Mouse (Mus musculus) hindbrain, embryonic 10.5 days (tissue): ENCODE measurements around the gene March10. TPM values are rescaled to one million over a fixed set of nuclear protein-coding genes. Genes with fewer than 3 reads are reported as not detected.

ENCODE experiments used
- DNase-seq: peaks from one replicate; pipeline ENCODE4 v3.0.0-alpha.2; 2017; ENCODE audit warnings: low spot score
- H3K27ac ChIP-seq: fragments of 300-500 bp; sonication (generic); 2 replicates; pipeline ENCODE4 v1.5.1; 2016; ENCODE audit warnings: mild to moderate bottlenecking, moderate library complexity
- H3K27me3 ChIP-seq: fragments of 300-500 bp; sonication (generic); 2 replicates; pipeline ENCODE4 v1.6.1; 2016; ENCODE audit warnings: mild to moderate bottlenecking; ENCODE audit not compliant: poor library complexity, insufficient read depth, severe bottlenecking
- H3K36me3 ChIP-seq: fragments of 300-500 bp; sonication (generic); 2 replicates; pipeline ENCODE4 v1.6.1; 2016; ENCODE audit warnings: mild to moderate bottlenecking, moderate library complexity
- H3K4me1 ChIP-seq: fragments of 300-500 bp; sonication (generic); replicated peaks from 2 replicates; pipeline ENCODE4 v1.6.1; 2016; ENCODE audit warnings: mild to moderate bottlenecking
- H3K4me3 ChIP-seq: fragments of 300-500 bp; sonication (generic); 2 replicates; pipeline ENCODE4 v1.5.1; 2016; ENCODE audit warnings: mild to moderate bottlenecking, moderate library complexity
- H3K9me3 ChIP-seq: fragments of 300-500 bp; sonication (generic); 2 replicates; pipeline ENCODE4 v1.6.1; 2016; ENCODE audit warnings: mild to moderate bottlenecking, moderate library complexity
- WGBS: fragments of 180-500 bp; shearing (Covaris S2); methylation state at CpG from one replicate; pipeline ENCODE4 v1.1.7; 2016; 5-methylcytosine and 5-hydroxymethylcytosine counted together
- polyA plus RNA-seq: library from polyadenylated mRNA; unstranded; fragments of >200 nt; fragmentation: Nextera tagmentation; extraction: Ambion mirVana; gene quantifications from 2 replicates; pipeline ENCODE4 v1.2.1, GENCODE M21; 2016

March10 gene
- polyA plus RNA-seq, 1 experiment from 2014 or later = 0.41 TPM

GRCm38 (mm10) chr11:105374526-105375175 lies 81.9 kb downstream of the March10 start:
- no peak for DNase-seq
- H3K9me3 ChIP-seq = no peaks in the 10 kb centered on the region
- WGBS = 87% methylated on average over 10 of the region's 10 CpGs
- H3K27ac ChIP-seq = no peak overlapping the region
- H3K4me1 ChIP-seq = peaks cover 6% of the 10 kb centered on the region; the same call in 1 of the 2 replicates
- no peaks in the 10 kb centered on the region for H3K27me3 ChIP-seq
- H3K4me3 ChIP-seq = no peak overlapping the region
- H3K36me3 ChIP-seq = no peaks in the 10 kb centered on the region

- no peaks in the 10 kb centered on the region for H3K27me3 ChIP-seq
- no peak overlapping the region for H3K4me3 ChIP-seq
- H3K9me3 ChIP-seq = no peaks in the 10 kb centered on the region
- H3K27ac ChIP-seq = no peak overlapping the region
- DNase-seq = no peak
- 76% methylated on average over 8 of the region's 8 CpGs for WGBS
- peaks cover 6% of the 10 kb centered on the region; the same call in 1 of the 2 replicates for H3K4me1 ChIP-seq
- H3K36me3 ChIP-seq = no peaks in the 10 kb centered on the region
These were observed 82.7 kb downstream of the March10 start for GRCm38 (mm10) chr11:105373881-105374280.

DNA sequence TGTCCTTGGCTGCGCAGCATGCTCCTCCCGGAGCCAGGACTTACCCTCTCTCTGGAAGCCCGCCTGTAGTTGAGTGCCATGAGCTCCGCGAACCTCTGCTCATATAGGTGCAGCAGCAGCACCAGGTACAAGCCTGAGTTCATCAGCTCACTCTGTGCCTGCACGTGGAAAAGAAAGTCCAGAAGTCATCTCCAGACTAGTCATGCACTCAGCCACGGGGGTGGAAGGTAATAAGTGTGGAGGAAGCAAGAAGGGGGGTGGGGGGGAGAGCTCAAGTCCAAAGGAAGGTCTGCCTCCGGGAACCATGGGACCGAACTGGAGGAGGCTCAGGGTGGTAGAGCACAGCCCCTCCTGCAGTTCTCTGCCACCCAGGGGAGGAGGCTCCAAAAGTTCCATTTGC lies 84.7 kb downstream of the March10 start:
- H3K27ac ChIP-seq = no peak overlapping the region

GRCm38 (mm10) chr11:105369526-105370386 lies 86.8 kb downstream of the March10 start:
- Histone ChIP-seq H3K27me3 (peaks cover 14% of the 10 kb centered on the region), H3K27ac (no peak overlapping the region), H3K36me3 (no peaks in the 10 kb centered on the region), H3K4me3 (no peak overlapping the region), H3K4me1 (peaks cover 23% of the 10 kb centered on the region), H3K9me3 (no peaks in the 10 kb centered on the region)
- no peak for DNase-seq
- WGBS = 89% methylated on average over 13 of the region's 13 CpGs

More for the DNA sequence above, 84.7 kb downstream of the March10 start:
- Histone ChIP-seq H3K27me3 (no peaks in the 10 kb centered on the region; the same call in 1 of the 2 replicates), H3K9me3 (no peaks in the 10 kb centered on the region), H3K4me1 (peaks cover 6% of the 10 kb centered on the region; the same call in 1 of the 2 replicates), H3K36me3 (no peaks in the 10 kb centered on the region), H3K4me3 (no peak overlapping the region)
- DNase-seq = no peak
- 86% methylated on average over 9 of the region's 9 CpGs for WGBS

DNA sequence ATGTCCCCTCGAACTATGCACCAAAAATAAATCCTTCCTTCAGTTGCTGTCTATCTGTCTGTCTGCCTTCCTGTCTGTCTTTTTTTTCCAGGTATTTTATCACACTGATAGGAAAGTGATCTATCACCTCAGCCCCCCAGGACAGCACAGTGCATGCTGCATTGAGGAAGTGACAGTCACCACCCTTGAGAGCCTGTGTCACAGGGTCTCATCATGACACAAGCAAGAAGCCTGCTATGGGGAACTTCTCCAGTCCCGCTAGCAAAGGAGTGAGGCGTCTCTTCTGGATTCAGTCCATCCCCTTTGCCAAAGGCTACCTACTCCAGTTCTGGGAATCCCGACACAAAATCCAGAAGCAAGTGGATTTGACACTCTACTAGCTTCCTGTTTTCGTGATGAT lies 87.7 kb downstream of the March10 start:
- peaks cover 21% of the 10 kb centered on the region for H3K27me3 ChIP-seq
- DNase-seq = no peak
- 88% methylated on average over 5 of the region's 5 CpGs for WGBS
- H3K27ac ChIP-seq = no peak overlapping the region
- H3K9me3 ChIP-seq = no peaks in the 10 kb centered on the region
- H3K4me1 ChIP-seq = peaks cover 29% of the 10 kb centered on the region
- H3K36me3 ChIP-seq = no peaks in the 10 kb centered on the region
- H3K4me3 ChIP-seq = no peak overlapping the region

GRCm38 (mm10) chr11:105367163-105367562 lies 89.4 kb downstream of the March10 start:
- Histone ChIP-seq H3K27me3 (peaks cover 34% of the 10 kb centered on the region), H3K36me3 (no peaks in the 10 kb centered on the region), H3K4me1 (peaks cover 39% of the 10 kb centered on the region), H3K27ac (no peak overlapping the region), H3K4me3 (no peak overlapping the region), H3K9me3 (no peaks in the 10 kb centered on the region)
- no peak for DNase-seq
- 91% methylated on average over 3 of the region's 3 CpGs for WGBS

- H3K36me3 ChIP-seq = no peaks in the 10 kb centered on the region
- H3K27me3 ChIP-seq = peaks cover 45% of the 10 kb centered on the region
- H3K27ac ChIP-seq = peak overlapping the region; percentile 72; the same call in 1 of the 2 replicates
- H3K4me1 ChIP-seq = peaks cover 42% of the 10 kb centered on the region
- H3K9me3 ChIP-seq = no peaks in the 10 kb centered on the region
- H3K4me3 ChIP-seq = no peak overlapping the region
- DNase-seq = no peak
- 63% methylated on average over 3 of the region's 4 CpGs for WGBS
These were observed 90.5 kb downstream of the March10 start for GRCm38 (mm10) chr11:105366051-105366450.

DNA sequence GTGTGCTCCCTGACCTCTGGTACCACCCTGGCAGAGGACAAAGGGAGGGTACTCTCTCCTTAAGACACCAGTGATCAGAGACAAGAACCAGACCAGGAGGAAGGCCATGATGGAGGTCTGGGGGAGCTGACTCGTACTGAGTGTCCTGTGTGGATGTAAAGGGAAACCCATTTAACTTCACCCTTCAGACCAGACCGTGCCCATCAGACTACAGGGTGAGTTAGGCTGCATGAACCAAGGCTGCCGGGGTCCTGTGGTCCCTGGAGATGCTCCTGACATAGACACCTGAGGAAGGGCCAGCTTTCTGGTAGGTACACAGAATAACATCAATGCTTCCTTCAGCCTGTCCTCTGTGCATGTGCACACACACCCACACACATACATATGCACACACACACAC lies 90.9 kb downstream of the March10 start:
- Histone ChIP-seq H3K4me3 (no peak overlapping the region), H3K27me3 (peaks cover 49% of the 10 kb centered on the region), H3K36me3 (no peaks in the 10 kb centered on the region), H3K27ac (peak overlapping the region; percentile 72), H3K9me3 (no peaks in the 10 kb centered on the region), H3K4me1 (peaks cover 42% of the 10 kb centered on the region)
- WGBS = 94% methylated on average over 3 of the region's 3 CpGs
- DNase-seq = no peak

- Histone ChIP-seq H3K4me3 (peak overlapping the region; percentile 57), H3K4me1 (peaks cover 42% of the 10 kb centered on the region), H3K27me3 (peaks cover 49% of the 10 kb centered on the region), H3K36me3 (no peaks in the 10 kb centered on the region), H3K9me3 (no peaks in the 10 kb centered on the region), H3K27ac (peak overlapping the region; percentile 84)
- peak; percentile 51 for DNase-seq
- WGBS = 18% methylated on average over 12 of the region's 12 CpGs
These were observed 92.0 kb downstream of the March10 start for GRCm38 (mm10) chr11:105364386-105365065.

GRCm38 (mm10) chr11:105363598-105364385 lies 92.7 kb downstream of the March10 start:
- peak overlapping the region; percentile 57 for H3K4me3 ChIP-seq
- no peaks in the 10 kb centered on the region for H3K9me3 ChIP-seq
- peaks cover 42% of the 10 kb centered on the region for H3K4me1 ChIP-seq
- no peaks in the 10 kb centered on the region for H3K36me3 ChIP-seq
- H3K27ac ChIP-seq = peak overlapping the region; percentile 84
- DNase-seq = peak; percentile 44
- 40% methylated on average over 12 of the region's 12 CpGs for WGBS
- peaks cover 49% of the 10 kb centered on the region for H3K27me3 ChIP-seq

- peak overlapping the region; percentile 84 for H3K27ac ChIP-seq
- H3K9me3 ChIP-seq = no peaks in the 10 kb centered on the region
- peak overlapping the region; percentile 57 for H3K4me3 ChIP-seq
- 1% methylated on average over 40 of the region's 40 CpGs for WGBS
- peaks cover 42% of the 10 kb centered on the region for H3K4me1 ChIP-seq
- no peaks in the 10 kb centered on the region for H3K36me3 ChIP-seq
- peaks cover 49% of the 10 kb centered on the region for H3K27me3 ChIP-seq
- peak; percentile 84 for DNase-seq
These were observed 93.5 kb downstream of the March10 start for GRCm38 (mm10) chr11:105362946-105363597.
